Mouse (Mus musculus) megakaryocyte, embryonic 14.5 days (primary cell): ENCODE measurements around the gene Abcg4.

Source experiments
- FLI1 ChIP-seq: IDR thresholded peaks from 2 replicates; pipeline ENCODE4 v1.6.1; 2012; ENCODE audit warnings: low read length, inconsistent platforms, mixed read lengths
- GATA1 ChIP-seq: IDR thresholded peaks from 3 replicates; pipeline ENCODE4 v1.6.1; 2012; ENCODE audit warnings: mixed read lengths, low read length, inconsistent platforms, borderline replicate concordance

DNA sequence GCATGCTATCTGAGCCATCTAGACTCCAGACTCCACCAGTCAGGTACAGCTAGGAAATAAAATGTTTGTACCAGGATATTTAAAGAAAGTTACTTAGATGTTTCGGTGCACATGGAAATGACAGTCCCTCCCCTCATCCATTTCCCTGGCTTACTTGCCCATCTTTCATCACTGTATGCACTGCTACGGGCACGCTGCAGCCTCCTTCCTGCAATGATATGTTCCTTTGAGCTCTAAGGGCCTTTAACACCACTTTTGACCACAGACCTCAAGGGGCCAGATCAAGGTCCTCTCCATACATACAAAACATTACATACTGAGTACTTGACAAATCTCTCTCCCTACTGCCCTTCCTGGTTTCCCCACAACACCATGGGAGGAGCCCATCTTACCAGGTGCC is 48.5 kb upstream of the Abcg4 start:
- TF ChIP-seq GATA1: no peak
- no peak for TF ChIP-seq FLI1
